Mouse (Mus musculus): ENCODE data around the gene Isy1.

DNA sequence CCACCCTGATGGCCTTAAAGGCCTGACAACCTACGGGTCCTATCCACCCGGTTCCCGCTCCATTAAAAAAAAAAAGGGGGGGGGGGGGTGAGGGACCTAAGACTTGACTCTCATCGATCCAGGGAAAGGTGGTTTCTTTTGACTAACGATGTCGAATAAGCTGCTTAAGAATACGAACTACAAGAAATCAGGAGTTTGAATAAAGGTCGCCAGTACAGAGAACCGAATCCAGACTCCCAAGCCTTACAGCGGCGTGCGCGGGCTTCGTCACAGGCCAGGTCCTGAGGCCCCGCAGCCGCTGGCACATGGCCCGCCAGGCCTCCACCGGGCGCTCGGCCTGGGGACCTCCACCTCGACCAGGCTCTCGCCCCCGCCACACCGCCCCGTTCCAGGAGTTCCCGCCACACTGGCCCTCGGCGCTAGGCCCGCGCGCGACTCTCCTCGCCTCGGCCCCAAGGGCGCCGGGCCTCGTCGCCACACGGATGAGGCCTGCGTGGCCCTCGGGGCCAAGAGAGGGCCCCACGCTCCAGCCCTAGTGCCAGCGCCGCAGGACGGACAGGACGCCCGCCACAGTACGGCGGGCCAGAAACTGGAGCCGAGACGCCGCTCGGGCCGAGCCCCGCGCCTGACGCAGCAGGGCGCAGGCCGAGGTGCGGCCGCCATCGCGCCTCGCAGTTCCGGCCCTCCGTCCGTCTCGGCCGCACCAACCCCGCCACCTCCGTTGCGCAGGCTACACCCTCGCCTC, 11.7 kb upstream of the Isy1 start:
- TF ChIP-seq POLR2A (IDR thresholded peaks at IDR 0.05; ENCODE audit: insufficient read depth, low read depth, low read length) (no peak), CTCF (IDR thresholded peaks at IDR 0.05) (no peak), EP300 (IDR thresholded peaks at IDR 0.05; ENCODE audit: insufficient read depth, low read depth, low read length) (no peak)
